Mouse (Mus musculus) limb, embryonic 15.5 days (tissue): Measurements from ENCODE around the gene Brap. TPM values are rescaled to one million over a fixed set of nuclear protein-coding genes. Genes with fewer than 3 reads are reported as not detected.
"Not testable (repeated sequence)": the region's sequence is repeated elsewhere in the genome, so short reads cannot be mapped to it uniquely, and the experiment has no call there.

Experiments
- ATAC-seq: fragments of 200-750 bp; cut with Nextera tagmentation; 2 replicates; pipeline ENCODE4 v1.8.0; 2017; ENCODE audit warnings: low read depth, moderate TSS enrichment; ENCODE audit not compliant: insufficient number of reproducible peaks, low FRiP score, low TSS enrichment
- H3K27ac ChIP-seq: fragments of 300-500 bp; sonication (generic); 2 replicates; pipeline ENCODE4 v1.5.1; 2015; ENCODE audit warnings: moderate library complexity, mild to moderate bottlenecking, inconsistent platforms
- H3K27me3 ChIP-seq: fragments of 300-500 bp; sonication (generic); 2 replicates; pipeline ENCODE4 v1.6.1; 2015; ENCODE audit warnings: inconsistent platforms
- H3K36me3 ChIP-seq: fragments of 300-500 bp; sonication (generic); 2 replicates; pipeline ENCODE4 v1.6.1; 2015; ENCODE audit warnings: inconsistent platforms
- H3K4me1 ChIP-seq: fragments of 300-500 bp; sonication (generic); 2 replicates; pipeline ENCODE4 v1.6.1; 2015; ENCODE audit warnings: inconsistent platforms
- H3K4me2 ChIP-seq: fragments of 300-500 bp; sonication (generic); 2 replicates; pipeline ENCODE4 v1.6.1; 2015; ENCODE audit warnings: mild to moderate bottlenecking, inconsistent platforms
- H3K4me3 ChIP-seq: fragments of 300-500 bp; sonication (generic); 2 replicates; pipeline ENCODE4 v1.5.1; 2015; ENCODE audit warnings: mild to moderate bottlenecking, inconsistent platforms
- H3K9ac ChIP-seq: fragments of 300-500 bp; sonication (generic); 2 replicates; pipeline ENCODE4 v1.6.1; 2015; ENCODE audit warnings: inconsistent platforms
- H3K9me3 ChIP-seq: fragments of 300-500 bp; sonication (generic); 2 replicates; pipeline ENCODE4 v1.6.1; 2016; ENCODE audit warnings: inconsistent platforms
- WGBS: fragments of 180-500 bp; shearing (Covaris S2); methylation state at CpG from one replicate; pipeline ENCODE4 v1.1.7; 2015; 5-methylcytosine and 5-hydroxymethylcytosine counted together
- polyA plus RNA-seq: library from polyadenylated mRNA; unstranded; fragments of >200 nt; fragmentation: Nextera tagmentation; extraction: Ambion mirVana; gene quantifications from 2 replicates; pipeline ENCODE4 v1.2.1, GENCODE M21; 2015

Gene Brap
- polyA plus RNA-seq, 1 experiment from 2014 or later, result 46.4 TPM

DNA sequence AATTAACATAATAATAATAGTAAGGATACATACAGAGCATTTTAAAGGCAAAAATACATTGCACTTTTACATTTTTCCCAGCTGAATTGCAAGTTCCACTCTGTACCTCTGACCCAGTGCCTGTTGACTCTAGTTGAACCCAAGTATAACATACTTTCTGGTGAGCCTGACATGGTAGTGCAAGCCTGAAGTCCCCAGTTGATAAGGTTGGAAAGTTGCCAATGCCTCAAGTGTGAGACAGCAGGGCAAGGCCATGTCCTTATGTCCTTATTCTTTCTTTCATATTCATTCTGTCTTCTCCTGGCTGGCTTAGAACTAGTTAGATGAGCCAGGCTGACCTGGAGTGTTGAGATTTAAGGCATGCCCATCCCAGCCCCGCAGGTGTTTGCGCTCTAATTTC lies 21.9 kb downstream of the Brap start:
- 95% methylated on average over 2 of the region's 2 CpGs for WGBS
- Histone ChIP-seq H3K36me3 (peaks cover 91% of the 10 kb centered on the region), H3K9ac (no peak overlapping the region)

DNA sequence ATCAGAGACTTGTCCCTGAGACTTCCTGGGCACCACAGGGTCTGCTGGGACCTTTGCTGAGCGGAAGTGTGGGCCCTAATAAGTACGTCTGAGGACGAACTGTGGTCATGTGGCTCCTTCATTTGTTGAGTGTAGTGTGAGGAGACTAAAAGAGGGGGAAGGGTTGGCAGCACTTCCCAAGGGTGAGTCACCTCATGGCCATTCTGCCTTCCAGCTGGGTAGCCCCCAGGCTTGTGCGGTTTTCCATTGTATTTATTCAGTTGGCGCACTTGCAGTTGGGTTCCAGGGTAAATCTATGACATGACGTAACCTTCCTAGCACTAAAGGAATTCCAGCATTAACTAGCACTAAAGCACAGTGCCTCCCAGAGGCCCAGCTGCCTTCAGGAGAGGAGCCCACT lies 25.1 kb downstream of the Brap start:
- no peak overlapping the region for H3K27ac ChIP-seq
- no peak overlapping the region for H3K9ac ChIP-seq
- no peaks in the 10 kb centered on the region for H3K27me3 ChIP-seq
- H3K4me2 ChIP-seq, result no peak overlapping the region
- H3K36me3 ChIP-seq, result peaks cover 65% of the 10 kb centered on the region
- 0 out of 2 replicates have a peak, but pooled peaks cover 5% of the 10 kb centered on the region for H3K4me1 ChIP-seq
- H3K9me3 ChIP-seq, result no peaks in the 10 kb centered on the region
- ATAC-seq, result no peak
- 86% methylated on average over 6 of the region's 6 CpGs for WGBS
- no peak overlapping the region for H3K4me3 ChIP-seq

More for the DNA sequence above, 21.9 kb downstream of the Brap start:
- H3K4me3 ChIP-seq, result no peak overlapping the region
- H3K4me1 ChIP-seq, result 0 out of 2 replicates have a peak, but pooled peaks cover 3% of the 10 kb centered on the region
- ATAC-seq, result no peak
- H3K27me3 ChIP-seq, result no peaks in the 10 kb centered on the region
- H3K9me3 ChIP-seq, result no peaks in the 10 kb centered on the region
- no peak overlapping the region for H3K4me2 ChIP-seq
- H3K27ac ChIP-seq, result no peak overlapping the region

DNA sequence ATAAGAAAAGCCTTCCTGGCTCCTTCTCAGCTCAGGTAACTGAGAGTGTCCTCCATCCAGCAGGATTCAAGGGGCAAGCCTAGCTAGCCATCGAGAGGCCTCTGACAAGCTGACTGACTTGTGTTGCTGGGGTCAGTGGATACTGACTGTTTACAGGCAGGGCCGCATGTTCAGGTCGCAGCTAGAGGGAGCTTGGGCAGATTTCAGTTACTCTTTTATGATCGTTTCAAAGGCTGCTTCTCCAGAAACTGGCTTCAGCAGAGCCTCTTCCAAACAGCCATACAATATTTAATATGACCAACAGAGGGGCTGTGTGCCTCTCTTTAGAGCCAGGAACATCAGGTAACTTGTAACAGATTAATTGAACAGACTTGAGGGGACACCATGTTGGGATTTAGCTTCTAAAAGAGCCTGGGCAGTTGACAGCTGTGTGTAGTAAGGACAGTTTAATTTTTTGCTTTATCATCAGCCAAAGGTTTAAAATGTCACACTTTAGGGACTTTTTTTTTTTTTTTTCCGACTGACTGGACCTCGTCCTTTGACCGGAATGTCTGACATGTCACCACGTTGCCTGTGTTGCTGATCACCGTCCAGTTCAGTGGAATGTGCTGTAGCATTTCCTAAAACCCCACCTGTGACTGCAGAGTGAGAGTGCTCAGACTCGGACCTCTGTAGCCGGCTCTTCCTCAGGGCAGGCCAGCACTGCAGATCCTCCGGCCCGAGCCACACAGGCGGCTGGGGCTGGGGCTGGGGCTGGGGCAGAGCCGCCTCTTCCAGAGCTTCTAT lies 25.9 kb downstream of the Brap start:
- Histone ChIP-seq H3K4me3 (no peak overlapping the region), H3K27ac (no peak overlapping the region), H3K9ac (no peak overlapping the region), H3K9me3 (no peaks in the 10 kb centered on the region), H3K4me2 (no peak overlapping the region), H3K4me1 (0 out of 2 replicates have a peak, but pooled peaks cover 8% of the 10 kb centered on the region), H3K27me3 (no peaks in the 10 kb centered on the region), H3K36me3 (peaks cover 57% of the 10 kb centered on the region)
- 72% methylated on average over 15 of the region's 15 CpGs for WGBS
- ATAC-seq, result no peak

DNA sequence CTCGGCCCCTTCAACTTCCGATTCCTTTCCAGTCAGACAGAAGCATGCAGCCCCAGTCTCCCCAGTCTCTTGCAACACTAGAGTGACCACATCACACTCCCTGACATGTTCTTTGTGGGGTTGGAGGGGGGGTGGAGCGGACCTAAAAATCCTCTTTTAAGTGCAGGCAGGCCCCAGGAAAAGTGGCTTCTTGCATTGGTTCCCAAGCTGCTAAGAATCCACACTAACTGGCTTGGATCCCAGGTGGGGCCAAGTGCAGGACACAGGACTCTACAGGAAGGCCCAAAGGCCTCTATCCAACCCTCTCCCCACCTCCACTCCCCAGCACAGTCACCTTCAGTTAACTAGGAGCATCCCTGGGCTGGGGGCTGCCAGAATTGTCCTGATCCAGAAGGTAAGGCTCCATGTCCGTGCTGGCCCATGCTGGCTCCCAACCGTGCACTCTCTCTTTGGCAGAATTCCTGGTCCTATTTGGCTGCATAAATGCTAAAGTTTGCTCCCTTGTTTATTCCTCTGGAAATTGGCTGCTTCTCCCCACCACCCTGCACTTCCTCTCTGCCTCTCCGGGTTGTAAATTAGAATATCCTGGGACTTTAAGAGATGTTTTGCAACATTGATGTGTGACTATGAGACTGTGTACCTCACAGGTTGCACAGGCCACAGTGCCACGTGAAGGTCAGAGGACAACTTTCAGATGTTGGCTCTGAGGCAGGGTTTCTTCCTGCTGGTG lies 30.3 kb downstream of the Brap start:
- no peak overlapping the region for H3K4me3 ChIP-seq
- H3K9me3 ChIP-seq, result no peaks in the 10 kb centered on the region
- H3K4me1 ChIP-seq, result 0 out of 2 replicates have a peak, but pooled peaks cover 7% of the 10 kb centered on the region
- no peak overlapping the region for H3K9ac ChIP-seq
- no peaks in the 10 kb centered on the region for H3K27me3 ChIP-seq
- H3K36me3 ChIP-seq, result peaks cover 18% of the 10 kb centered on the region
- 57% methylated on average over 7 of the region's 7 CpGs for WGBS
- peak overlapping the region; percentile 55 for H3K27ac ChIP-seq
- no peak for ATAC-seq
- H3K4me2 ChIP-seq, result no peak overlapping the region

DNA sequence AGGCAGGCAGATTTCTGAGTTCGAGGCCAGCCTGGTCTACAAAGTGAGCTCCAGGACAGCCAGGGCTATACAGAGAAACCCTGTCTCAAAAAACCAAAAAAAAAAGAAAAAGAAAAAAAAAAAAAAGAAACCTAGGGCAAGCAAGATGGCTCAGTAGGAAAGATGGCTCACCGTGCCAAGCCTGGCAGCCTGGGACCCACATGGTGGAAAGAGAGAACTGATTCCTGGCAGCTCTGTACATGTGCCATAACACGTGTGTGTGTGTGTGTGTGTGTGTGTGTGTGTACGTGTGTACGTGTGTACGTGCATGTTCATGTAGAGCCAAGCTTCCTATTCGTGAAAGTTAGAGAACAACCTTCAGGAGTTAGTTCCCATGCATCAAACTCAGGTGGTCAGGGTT lies 31.1 kb downstream of the Brap start:
- not testable (repeated sequence) for H3K27me3 ChIP-seq, H3K9me3 ChIP-seq, ATAC-seq, H3K4me2 ChIP-seq, H3K9ac ChIP-seq, H3K4me3 ChIP-seq, H3K27ac ChIP-seq, H3K4me1 ChIP-seq
- WGBS, result 89% methylated on average over 7 of the region's 7 CpGs
- H3K36me3 ChIP-seq, result peaks cover 11% of the 10 kb centered on the region

DNA sequence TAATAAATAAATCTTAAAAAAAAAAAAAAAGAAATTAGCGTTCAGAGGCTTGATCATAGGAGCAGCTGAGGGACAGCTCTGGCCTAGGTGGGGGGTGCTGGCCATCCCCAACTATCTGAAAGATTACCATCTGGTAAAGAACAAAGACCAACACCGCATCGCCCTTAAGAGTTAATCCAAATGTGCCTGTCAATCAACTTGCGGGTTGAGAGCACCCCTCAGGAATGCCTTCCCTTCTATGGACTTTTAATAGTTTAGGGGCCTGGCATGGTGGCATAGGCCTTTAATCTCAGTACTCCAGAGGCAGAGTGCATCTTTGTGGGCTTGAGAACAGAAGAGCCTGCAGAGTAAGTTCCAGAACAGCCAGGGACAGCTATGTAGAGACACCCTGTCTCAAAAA lies 32.5 kb downstream of the Brap start:
- no peak for ATAC-seq
- Histone ChIP-seq H3K4me2 (no peak overlapping the region), H3K27me3 (no peaks in the 10 kb centered on the region), H3K36me3 (no peaks in the 10 kb centered on the region), H3K4me3 (no peak overlapping the region), H3K9me3 (no peaks in the 10 kb centered on the region), H3K27ac (no peak overlapping the region), H3K9ac (no peak overlapping the region), H3K4me1 (0 out of 2 replicates have a peak, but pooled peaks cover 5% of the 10 kb centered on the region)
- WGBS, result 74% methylated on average over 4 of the region's 4 CpGs

DNA sequence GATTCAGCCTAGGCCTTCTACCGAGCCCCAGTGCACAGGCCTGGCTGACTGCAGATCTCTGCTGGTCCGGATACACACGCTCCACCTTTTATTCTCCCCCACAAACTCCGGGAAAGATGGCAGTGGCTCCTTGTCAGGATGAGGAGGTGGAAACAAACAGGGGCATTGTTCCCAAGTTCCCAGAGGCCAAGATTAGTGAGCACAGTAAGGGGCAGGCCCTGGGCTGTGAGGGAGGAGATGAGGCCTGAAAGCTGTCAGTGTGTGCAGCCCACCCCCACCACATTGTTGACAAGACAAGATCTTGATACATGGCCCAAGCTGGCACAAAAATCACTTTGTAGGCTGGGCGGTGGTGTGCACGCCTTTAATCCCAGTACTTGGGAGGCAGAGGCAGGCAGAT lies 36.4 kb downstream of the Brap start:
- no peaks in the 10 kb centered on the region for H3K36me3 ChIP-seq
- no peak overlapping the region for H3K27ac ChIP-seq
- H3K4me2 ChIP-seq, result no peak overlapping the region
- H3K4me1 ChIP-seq, result peaks cover 4% of the 10 kb centered on the region; the same call in 1 of the 2 replicates
- WGBS, result 71% methylated on average over 6 of the region's 6 CpGs
- H3K4me3 ChIP-seq, result no peak overlapping the region
- ATAC-seq, result no peak
- H3K9me3 ChIP-seq, result no peaks in the 10 kb centered on the region
- H3K27me3 ChIP-seq, result no peaks in the 10 kb centered on the region
- no peak overlapping the region for H3K9ac ChIP-seq

DNA sequence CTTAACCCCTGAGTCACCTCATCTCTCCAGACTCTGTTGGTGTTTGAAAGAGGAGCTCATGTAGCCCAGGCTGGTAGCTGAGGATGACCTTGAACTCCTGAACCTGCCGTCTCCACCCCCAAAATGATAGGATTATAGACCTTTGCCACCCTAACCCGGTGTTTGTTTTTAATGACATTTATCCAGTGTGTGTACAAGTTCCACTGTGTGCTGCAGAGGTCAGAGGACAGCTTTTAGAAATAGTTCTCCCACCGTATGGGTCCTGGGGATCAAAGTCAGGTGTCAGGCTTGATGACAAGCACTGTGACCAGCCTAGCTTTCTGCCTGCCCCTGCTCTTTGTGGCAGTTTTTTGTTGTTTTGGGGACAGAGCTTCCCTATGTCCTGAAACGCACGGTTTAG lies 39.5 kb downstream of the Brap start:
- Histone ChIP-seq H3K4me3 (no peak overlapping the region), H3K9me3 (no peaks in the 10 kb centered on the region), H3K4me2 (no peak overlapping the region), H3K27ac (no peak overlapping the region), H3K36me3 (no peaks in the 10 kb centered on the region), H3K4me1 (peaks cover 11% of the 10 kb centered on the region; the same call in 1 of the 2 replicates), H3K9ac (no peak overlapping the region), H3K27me3 (no peaks in the 10 kb centered on the region)
- ATAC-seq, result no peak
- 50% methylated on average over 5 of the region's 5 CpGs for WGBS

DNA sequence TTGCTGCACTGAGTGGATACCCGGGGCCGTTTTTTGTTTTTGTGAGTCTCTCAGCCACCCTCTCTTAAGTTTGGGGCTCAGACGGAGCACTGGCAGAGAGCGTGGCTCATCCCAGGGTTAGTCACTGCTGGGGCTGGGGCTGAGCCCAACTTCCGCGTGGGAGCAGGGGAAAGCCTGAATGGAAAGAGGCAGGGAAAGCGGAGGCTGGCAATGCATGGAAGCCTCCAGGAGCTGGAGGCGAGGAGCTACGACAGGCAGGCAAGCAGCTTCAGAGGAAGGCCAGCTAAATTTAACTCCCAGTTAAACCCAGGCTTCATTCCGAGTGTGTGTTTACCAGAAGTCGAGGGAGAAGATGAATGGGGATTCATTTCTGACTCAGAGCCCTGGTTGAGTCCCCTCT lies 40.1 kb downstream of the Brap start:
- Histone ChIP-seq H3K27me3 (no peaks in the 10 kb centered on the region), H3K27ac (no peak overlapping the region), H3K36me3 (no peaks in the 10 kb centered on the region), H3K4me2 (0 out of 2 replicates have a peak overlapping the region, but pooled peaks have one; percentile 14), H3K9me3 (no peaks in the 10 kb centered on the region), H3K4me3 (no peak overlapping the region), H3K4me1 (peaks cover 12% of the 10 kb centered on the region; the same call in 1 of the 2 replicates), H3K9ac (no peak overlapping the region)
- 26% methylated on average over 11 of the region's 11 CpGs for WGBS
- ATAC-seq, result no peak

DNA sequence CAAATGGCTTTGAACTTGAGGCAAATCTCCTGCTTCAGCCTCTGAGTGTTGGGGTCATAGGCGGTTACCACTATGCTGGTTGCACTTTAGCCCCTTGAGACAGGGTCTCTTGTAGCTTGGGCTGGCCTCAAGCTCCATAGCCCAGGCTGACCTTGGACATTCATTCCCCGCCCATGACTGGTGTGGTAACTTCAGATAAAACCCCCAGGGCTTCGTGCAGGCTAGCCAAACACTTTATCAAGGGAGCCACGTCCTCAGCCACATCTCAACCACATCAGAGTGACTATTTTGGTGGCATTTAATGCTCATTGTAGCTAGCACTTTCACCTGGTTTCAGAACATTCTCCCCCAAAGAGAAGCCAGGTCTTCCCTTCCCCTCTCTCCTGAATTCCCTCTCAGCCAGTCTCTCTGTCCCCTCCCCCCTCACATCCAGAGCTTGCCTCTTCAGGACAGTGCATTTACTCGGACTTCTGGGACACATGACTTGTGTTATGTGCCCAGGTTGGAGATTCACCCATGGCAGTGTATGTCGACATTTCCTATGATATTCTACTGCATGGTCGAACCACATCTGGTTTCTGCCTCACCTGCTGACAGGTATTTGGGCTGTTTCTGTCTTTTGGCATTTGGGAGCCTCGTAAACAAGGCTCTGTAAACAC lies 40.9 kb downstream of the Brap start:
- Histone ChIP-seq H3K4me1 (peaks cover 12% of the 10 kb centered on the region; the same call in 1 of the 2 replicates), H3K4me2 (no peak overlapping the region), H3K9me3 (no peaks in the 10 kb centered on the region), H3K27me3 (no peaks in the 10 kb centered on the region), H3K4me3 (no peak overlapping the region), H3K27ac (no peak overlapping the region), H3K9ac (no peak overlapping the region), H3K36me3 (no peaks in the 10 kb centered on the region)
- 50% methylated on average over 8 of the region's 8 CpGs for WGBS
- no peak for ATAC-seq

DNA sequence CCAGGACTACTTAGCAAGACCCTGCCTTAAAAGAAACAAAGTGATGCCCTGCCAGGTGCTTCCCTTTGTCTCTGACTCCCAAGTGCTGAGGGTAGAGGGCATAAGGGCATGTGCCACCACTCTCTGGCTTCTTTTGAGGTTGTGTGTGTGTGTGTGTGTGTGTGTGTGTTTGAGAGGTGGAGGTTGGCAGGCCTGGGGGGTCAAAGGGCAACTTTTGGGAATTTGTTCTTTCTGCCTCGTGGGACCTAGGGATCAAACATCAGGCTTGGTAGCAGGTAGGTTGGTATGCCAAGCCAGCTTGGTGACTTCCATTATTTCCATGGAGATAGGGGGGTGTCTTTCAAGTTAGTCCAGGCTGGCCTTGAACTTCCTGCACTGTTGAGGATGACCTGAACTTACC lies 43.0 kb downstream of the Brap start:
- Histone ChIP-seq H3K9ac (no peak overlapping the region), H3K4me1 (peaks cover 12% of the 10 kb centered on the region; the same call in 1 of the 2 replicates), H3K9me3 (no peaks in the 10 kb centered on the region), H3K27me3 (no peaks in the 10 kb centered on the region), H3K4me2 (no peak overlapping the region), H3K36me3 (no peaks in the 10 kb centered on the region), H3K4me3 (no peak overlapping the region), H3K27ac (no peak overlapping the region)
- WGBS, result 47% methylated on average over 1 of the region's 1 CpGs
- no peak for ATAC-seq
